Mouse (Mus musculus) CD4-positive helper T cell, adult 2 months (primary cell): ENCODE measurements around the gene Pcx.

Source experiments
- DNase-seq: peaks from one replicate; pipeline ENCODE4 v3.0.0-alpha.2; 2012; ENCODE audit warnings: low read depth, missing footprints, low spot score

Gene Pcx

GRCm38 (mm10) chr19:4496535-4497262 lies 13.6 kb upstream of the Pcx start:
- DNase-seq: no peak

DNA sequence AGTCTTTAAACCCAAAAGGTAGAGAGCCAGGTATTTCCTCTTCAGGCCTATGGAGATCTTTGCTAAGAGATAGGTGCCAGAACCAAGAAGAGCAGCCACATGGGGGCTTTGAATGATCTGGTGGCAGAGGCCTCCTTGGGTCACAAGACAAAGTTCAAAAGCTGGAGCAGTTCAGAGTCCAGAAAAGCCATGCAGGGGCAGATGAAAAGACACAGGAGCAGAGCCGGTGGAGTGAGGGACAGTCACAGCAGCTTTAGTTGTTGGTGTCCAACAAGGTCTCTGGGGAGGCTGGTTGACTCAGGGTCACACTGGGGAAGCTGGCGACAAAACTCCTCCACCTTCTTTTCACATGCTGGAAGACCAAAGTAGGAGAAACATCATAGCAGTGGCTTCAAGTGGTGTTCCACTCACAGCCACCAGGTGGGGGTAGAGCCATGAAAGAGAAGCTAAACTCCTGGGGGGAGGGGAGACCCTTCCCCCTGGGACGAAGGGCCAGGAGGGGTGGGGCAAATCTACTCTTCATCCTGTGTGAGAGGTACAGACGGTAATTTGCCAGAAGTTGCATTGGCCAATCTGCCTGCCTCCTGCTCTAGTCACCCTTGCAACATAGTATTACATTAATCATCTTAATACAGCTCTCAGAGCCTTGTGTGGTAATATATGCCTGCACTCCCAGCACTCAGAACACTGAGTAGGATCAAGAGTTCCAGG lies 12.9 kb upstream of the Pcx start:
- DNase-seq: peak; percentile 71

DNA sequence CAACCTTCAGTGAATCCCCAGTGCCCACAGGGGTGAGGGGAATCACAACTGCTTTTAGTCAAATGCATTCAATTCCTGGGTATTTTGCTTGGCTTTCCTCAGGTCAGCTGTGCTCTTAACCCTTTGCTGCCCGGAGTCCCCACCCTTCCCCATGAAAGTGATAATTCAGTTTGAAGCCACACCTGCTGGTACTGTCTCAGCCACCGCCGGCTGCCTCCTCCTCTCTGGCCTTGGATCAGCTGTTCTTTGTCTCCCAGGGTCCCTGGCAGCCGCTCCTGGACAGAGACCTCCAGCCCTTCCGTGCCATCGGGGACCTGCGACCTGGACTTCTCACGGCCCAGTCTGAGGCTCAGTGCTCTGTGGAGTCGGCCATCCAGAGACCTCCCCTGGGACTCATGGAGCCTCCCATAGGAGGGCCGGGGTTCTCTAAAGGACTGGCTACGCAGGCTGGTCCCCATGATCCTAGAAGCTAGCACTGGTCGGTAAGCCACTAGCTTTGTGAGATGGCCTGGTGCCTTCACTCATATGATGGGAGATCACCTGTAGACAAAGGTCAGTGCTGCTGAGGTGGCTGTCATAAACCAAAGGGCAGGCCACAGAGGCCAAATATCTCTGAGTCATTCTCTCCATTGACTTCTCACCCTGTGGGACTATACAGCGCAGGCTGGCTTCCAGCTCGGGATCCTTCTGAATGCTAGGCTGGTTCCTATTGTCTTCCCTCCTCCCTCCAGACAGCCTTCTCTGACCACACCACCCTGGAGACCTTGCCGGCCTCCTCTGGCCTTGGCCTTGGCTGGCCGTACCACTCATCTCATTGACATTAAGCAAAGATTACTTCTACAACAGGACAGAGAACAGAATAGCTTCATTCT lies 12.0 kb upstream of the Pcx start, which contains the start of gene 2010003K11Rik:
Gene 2010003K11Rik, minus strand, starts transcription at position 522 of the 872 bp plus-strand sequence.
- DNase-seq: no peak

- DNase-seq: no peak
Observed at GRCm38 (mm10) chr19:4502701-4503100, 7.6 kb upstream of the Pcx start.

DNA sequence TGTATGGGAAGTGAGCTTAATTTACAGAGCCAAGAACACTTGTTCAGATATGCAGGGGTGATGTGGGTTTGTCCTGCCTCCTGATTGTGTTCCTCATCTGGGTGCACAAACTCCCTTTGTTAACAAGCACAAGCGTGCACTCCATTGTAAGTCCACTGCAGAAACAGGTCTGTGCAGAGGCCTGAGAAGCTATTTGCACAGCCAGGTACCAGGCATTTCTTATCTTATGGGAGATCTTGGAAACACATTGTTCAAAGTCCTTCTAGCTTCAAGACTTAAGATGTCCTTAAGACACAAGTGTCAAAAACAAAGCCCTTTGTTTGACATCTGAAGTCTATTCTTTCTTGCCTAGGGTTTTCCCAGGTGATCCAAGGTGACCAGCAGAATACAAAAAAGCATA lies 5.4 kb upstream of the Pcx start:
- no peak for DNase-seq

GRCm38 (mm10) chr19:4507746-4508145 lies 2.5 kb upstream of the Pcx start:
- DNase-seq: no peak

DNA sequence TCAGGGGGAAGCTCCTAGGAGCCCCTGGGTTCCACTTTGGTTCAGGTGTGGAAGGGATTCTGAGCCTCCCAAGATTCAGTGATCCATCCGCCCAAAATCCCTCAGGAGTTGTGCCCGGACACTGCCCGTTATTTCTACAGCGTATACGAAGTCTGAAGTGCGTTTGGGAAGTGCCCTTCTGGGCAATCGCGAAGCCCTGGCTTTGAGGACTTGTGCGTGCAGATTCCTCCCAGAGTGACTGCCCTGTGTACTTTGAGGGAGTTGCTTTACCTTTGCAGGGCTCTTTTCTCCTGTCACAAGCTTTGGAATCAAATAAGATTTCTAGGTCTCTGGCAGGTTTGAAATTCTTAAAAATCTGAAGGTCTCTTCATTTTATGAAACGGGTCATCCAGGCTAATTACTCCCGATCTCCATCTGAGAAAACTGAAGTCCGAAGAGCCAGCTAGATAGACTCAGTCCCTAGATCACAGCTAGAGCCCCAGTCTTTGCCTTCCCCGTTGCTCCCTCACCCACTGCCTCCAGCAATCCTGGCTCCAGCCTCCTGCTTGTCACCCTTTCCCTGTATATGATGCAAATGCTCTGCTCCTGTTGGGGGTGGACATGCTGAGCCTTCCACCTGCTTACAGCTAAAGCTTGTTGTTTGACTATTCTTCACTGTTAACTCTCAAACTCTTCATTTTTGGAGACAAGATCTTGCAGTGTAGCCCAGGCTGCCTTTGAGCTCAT lies 1.0 kb downstream of the Pcx start:
- no peak for DNase-seq

DNA sequence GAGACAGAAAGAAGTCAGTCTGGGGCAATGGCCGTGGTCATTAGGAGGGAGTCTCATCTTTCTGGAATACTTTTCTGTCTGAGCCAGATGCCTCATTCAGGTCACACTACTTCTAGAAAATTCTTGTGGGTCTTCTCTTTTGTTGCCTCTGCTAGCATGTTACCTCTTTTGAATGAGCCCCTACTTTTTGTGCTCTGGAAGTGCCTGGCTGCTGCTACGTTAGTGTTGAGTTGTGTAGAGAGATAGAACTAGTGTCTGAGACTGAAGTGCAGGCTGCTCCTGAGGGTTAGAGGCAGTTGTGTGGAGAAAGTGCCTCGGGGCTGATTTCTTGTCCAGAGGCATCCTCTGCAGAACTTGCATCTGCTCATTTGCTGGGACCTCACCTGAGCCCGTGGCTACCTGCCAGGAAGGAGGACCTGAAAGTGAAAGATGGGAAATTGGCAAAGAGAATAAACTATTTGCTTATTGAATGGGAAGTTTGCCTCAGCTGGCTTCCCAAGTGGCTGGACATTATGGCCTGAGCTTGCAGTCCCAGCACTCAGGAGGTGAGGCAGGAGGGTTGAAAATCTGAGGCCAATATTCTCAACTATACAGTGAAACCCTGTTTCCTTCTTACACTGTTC lies 3.1 kb downstream of the Pcx start:
- DNase-seq: no peak

- DNase-seq: no peak
Observed at GRCm38 (mm10) chr19:4515746-4516145, 5.5 kb downstream of the Pcx start.

GRCm38 (mm10) chr19:4516288-4516687 lies 6.0 kb downstream of the Pcx start:
- DNase-seq: no peak

DNA sequence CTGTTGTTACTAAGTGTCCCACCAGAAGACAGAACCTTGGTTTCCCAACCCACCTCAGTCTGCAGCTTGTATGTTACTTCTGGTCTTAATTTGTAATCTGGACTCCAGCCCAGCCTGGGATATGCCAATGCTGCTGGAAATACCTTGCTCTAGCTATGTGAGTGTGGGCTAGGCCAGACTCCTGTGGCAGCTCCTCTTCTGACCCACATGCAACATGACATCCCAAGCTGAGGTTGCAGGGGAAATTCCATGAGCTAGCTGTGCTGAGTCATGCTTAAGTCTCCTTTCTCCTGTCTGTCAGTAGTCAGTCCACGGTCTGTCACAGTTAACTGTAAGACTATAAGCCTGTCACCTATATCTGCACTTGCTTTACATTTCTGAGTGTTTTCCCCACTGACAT lies 7.2 kb downstream of the Pcx start:
- no peak for DNase-seq

- no peak for DNase-seq
Observed at GRCm38 (mm10) chr19:4521426-4522050, 11.3 kb downstream of the Pcx start.

DNA sequence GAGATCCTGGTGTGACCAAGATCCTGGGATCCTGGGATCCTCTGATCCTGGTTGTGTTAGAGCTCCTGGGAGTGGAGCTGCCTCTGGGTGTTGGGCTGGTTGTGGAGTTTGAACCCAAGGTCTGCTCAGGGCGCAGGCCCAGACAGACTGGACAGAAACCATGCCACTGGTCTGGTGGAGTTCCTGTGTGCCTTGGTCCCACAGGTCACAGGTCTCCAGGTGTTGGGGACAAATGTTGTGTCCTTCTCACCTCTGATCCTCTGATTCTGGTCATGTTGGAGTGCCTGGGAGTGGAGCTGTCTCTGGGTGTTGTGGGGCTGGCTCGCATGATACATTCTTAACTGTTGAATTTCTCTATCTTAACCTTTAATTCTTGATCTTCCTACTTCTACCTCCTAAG lies 24.4 kb downstream of the Pcx start:
- DNase-seq: no peak

- no peak for DNase-seq
Observed at GRCm38 (mm10) chr19:4535922-4536321, 25.6 kb downstream of the Pcx start.

GRCm38 (mm10) chr19:4536606-4537005 lies 26.3 kb downstream of the Pcx start:
- no peak for DNase-seq

DNA sequence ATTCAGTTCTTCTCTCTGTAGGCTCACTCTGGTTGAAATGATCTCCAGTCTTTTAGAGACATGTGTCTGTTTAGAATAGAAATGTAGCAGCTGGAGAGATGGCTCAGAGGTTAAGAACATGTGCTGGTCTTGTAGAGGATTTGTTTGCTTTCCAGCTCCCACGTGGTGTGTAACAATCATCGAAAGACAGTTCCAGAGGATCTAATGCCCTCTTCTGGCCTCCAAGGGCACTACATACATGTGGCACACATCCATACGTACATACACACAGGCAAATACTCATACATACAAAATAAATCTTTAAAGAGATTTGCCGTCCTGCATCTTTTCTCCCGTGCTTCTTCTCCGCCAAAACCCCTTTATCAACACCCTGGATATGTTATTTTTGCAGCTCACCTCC lies 30.0 kb downstream of the Pcx start:
- no peak for DNase-seq

- DNase-seq: no peak
Observed at GRCm38 (mm10) chr19:4540992-4541391, 30.7 kb downstream of the Pcx start.

- DNase-seq: no peak
Observed at GRCm38 (mm10) chr19:4542081-4542480, 31.8 kb downstream of the Pcx start.

DNA sequence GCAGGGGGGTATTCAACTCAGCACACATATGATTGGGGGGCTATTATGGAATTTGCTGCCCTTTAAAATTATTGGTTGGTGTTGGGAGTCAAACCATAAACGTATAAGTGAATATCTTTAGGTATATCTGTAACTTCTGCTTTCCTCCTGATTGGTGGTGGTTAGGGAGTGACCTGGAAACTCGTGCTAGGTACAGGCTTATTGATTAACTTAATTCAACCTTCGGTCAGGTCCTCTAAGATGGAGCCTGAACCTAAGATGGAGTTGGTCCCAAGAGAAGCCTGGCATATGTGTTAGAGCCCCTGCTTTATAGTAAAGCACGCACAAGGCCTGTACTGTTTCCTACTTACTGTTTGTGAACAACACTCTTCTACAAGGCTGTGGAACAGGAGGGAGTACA lies 34.8 kb downstream of the Pcx start:
- DNase-seq: no peak

DNA sequence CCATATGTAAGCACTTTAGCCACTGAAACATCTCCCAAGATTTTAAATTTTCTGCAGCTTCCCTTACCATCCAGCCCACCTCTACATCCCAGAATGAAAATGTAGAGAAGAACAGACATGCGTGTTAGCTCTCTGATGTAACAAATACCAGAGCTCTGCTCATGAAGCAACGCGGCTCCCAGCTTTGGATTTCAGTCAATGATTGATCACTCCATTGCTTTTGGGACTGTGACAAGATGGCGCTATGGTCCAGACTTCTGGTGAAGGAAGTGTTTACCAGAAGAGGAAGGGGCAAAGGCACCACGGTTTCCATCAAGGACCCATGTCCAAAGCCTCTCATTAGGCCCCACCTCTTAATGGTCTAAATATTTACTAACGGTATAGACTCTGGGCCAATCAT lies 35.6 kb downstream of the Pcx start:
- no peak for DNase-seq

GRCm38 (mm10) chr19:4547801-4548200 lies 37.5 kb downstream of the Pcx start:
- DNase-seq: no peak
